Mouse (Mus musculus) 3134 (cell line): ENCODE results near the gene Elp1.

Experiments used
- DNase-seq: peaks from one replicate; pipeline ENCODE4 v3.0.0-alpha.2; 2011; ENCODE audit warnings: low spot score; ENCODE audit not compliant: insufficient read length; ENCODE audit errors: extremely low read depth

Gene Elp1

GRCm38 (mm10) chr4:56717932-56718331, 84.2 kb downstream of the Elp1 start:
- no peak for DNase-seq

GRCm38 (mm10) chr4:56716801-56717200, 85.3 kb downstream of the Elp1 start:
- DNase-seq = no peak

- DNase-seq = no peak
Observed at GRCm38 (mm10) chr4:56713155-56713554, 89.0 kb downstream of the Elp1 start.

- no peak for DNase-seq
Observed at GRCm38 (mm10) chr4:56702234-56702633, 99.9 kb downstream of the Elp1 start.
